Mouse (Mus musculus): Measurements from ENCODE around the gene Wdfy1.
A peak's percentile ranks its signal among the peaks of the same experiment; 100 is the strongest.

The Wdfy1 gene

DNA sequence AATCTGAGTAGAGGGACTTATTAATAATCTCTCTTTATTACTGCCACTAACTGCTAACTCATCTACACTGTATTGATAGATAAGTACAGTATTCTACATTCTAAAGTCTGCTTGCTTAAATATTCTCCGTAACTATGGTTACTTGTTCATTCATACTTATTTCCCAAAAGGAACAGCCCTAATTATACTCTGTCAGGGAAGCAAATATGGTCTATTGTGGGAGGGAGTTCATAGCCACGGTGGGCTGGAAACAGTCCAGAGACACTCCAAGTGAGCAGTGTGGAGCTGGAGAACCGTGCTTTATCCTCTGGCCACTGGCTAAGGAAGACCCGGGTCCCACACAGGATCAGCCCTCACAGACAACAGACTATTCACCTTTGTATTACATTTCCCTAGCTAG, 65.3 kb downstream of the Wdfy1 start:
- no peak for DNase-seq (ENCODE audit: low spot score)

DNA sequence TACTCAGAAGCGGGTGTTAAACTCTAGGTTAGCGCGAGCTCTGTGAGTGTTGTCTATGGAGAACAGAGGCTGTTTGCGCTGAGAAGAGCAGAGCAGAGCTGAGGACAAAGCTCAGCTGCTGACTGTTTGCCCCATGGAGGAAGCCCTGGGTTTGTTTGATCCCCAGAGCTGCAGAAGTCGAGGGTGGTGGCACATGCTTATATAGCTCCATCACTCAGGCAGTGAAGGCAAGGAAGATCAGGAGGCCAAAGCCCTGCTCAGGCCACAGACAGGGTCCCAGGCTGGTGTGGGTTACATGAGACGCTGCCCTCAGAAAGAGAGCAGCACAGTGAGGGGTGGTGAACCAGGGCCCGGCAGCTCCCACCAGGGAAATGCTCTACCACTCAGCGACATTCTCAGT, 65.7 kb downstream of the Wdfy1 start:
- no peak for DNase-seq (ENCODE audit: low spot score)

DNA sequence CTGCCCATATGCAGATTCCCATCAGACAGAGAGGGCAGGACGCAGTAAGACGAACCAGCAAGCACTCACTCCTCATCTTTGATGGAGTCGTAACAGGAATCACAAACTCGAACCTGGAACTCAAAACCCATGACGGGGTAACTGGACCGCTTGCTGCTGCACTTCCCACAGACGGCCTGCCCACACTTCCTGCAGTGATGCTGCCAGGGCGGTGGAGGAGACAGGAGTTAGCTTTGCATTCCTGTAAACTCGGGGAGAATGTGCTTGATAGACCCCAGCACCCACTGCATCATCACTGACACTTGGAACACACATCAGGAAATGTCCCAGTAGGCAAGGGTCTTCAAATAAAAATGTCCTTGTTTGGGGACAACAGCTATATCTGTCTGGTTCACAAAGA, 68.6 kb downstream of the Wdfy1 start:
- DNase-seq (ENCODE audit: low spot score) = no peak

- no peak for DNase-seq (ENCODE audit: low spot score)
Measured at GRCm38 (mm10) chr1:79706707-79707106, 69.2 kb downstream of the Wdfy1 start.

- DNase-seq (ENCODE audit: low spot score) = no peak
Measured at GRCm38 (mm10) chr1:79704672-79705071, 71.3 kb downstream of the Wdfy1 start.

DNA sequence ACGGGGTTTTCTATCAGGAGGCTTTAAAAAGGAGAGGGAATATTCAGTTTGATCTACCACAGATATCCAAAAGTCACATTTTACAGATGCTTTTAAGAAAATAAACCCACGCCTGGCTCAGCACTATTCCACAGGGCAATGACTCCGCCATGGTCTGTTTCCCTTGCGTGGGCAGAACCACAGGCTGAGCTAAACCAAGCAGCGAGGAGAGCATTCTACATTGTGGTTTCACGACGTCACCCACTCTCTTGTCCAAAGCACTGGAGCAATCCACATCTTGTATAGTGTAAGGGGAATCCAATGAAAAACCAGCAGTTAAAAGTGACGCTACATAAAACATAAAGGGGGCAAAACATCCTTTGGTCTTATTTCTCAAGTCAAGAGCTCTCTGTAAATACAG, 72.4 kb downstream of the Wdfy1 start:
- no peak for DNase-seq (ENCODE audit: low spot score)

DNA sequence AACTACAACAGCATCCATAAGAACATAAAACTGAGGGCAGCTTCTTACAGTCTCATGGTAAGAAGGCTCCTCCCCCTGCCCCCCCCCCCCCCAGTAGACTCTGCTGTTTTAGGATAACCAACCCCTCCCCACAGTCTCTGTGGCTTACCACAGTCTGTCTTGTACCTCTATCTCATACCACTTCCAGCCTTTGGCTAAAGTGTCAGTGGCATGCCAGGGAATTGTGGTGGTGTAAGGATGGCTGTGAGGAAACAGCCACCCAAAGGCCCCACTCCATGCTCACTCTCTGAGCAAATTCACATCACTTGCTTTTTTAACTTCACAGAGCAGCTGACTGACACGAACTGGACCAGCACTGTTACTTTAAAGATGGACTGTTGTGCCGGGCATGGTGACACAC, 77.4 kb downstream of the Wdfy1 start:
- DNase-seq (ENCODE audit: low spot score) = no peak

- DNase-seq (ENCODE audit: low spot score) = peak; percentile 21
Measured at GRCm38 (mm10) chr1:79697382-79697781, 78.6 kb downstream of the Wdfy1 start.

DNA sequence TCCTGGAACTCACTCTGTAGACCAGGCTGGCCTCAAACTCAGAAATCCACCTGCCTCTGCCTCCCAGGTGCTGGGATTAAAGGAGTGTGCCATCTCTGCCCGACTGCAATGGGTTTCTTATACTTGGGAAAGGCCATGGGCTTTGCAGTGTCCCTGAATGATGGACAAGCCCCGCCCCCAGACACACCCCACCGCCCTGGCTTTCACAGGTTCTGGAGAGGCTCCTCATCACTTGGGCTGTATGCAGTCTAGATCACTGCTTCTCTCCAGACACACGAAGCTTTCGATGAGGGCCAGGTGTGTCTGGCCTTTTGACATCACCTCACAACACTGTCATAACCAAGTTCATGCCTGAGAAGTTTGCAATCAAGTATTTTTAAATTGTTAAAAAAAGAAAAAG, 79.0 kb downstream of the Wdfy1 start:
- no peak for DNase-seq (ENCODE audit: low spot score)

DNA sequence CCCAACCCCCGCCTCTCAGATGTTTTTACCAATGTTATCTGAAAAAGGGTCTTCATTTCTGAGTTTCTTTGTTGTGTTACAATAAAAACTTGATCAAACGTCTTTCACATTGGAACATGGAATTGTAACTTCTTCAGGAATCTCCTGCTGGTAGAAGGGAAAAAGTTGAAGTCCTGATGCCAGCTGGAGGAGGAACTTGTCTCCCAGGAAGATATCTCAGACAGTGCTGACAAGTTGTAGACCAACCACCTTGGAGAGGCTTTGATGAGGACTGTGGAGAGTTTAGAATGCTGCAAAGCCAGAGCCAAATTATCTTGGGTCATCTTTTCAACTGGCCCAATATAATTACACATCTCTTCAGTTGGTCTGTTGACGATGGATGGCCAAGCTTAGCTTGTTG, 83.5 kb downstream of the Wdfy1 start:
- DNase-seq (ENCODE audit: low spot score) = no peak

- no peak for DNase-seq (ENCODE audit: low spot score)
Measured at GRCm38 (mm10) chr1:79687254-79687653, 88.7 kb downstream of the Wdfy1 start.

DNA sequence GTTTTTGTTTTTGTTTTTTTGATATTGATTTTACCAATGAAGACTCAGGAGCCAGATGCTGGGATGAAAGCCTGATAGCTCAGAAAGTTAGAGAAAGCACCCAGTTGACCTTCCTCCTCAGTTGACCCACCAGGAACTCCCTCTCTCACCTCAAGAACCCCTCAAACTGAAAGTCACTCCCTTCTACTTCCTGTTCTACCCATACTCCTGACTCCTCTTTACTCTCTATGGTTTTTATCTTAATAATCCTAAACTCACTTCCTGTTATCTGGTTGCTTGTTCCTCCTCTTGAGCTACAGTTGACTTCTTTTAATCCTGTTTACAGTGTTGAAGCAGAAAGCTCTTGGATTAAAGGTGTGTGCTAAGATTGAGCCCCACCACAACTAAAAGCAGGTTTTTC, 91.9 kb downstream of the Wdfy1 start:
- DNase-seq (ENCODE audit: low spot score) = no peak

DNA sequence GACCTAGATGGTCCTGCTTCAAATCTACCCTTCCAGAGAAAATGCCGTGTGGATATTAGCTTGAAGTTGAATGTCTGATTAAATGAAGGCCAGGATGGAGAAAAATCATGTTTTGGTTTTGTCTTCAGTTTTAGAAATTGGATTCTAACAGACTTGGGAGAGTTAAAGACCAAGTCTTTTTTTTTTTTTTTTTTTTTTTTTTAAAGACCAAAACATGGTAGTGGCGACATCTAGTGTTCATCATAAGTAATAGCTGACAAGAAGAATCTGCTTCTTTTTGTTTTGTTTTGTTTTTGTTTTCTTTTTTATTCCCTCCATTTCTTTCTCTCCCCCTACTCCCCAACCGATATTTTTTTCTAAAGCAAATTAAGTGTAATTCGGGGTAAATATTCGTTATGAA, 93.0 kb downstream of the Wdfy1 start:
- DNase-seq (ENCODE audit: low spot score) = peak; percentile 13

DNA sequence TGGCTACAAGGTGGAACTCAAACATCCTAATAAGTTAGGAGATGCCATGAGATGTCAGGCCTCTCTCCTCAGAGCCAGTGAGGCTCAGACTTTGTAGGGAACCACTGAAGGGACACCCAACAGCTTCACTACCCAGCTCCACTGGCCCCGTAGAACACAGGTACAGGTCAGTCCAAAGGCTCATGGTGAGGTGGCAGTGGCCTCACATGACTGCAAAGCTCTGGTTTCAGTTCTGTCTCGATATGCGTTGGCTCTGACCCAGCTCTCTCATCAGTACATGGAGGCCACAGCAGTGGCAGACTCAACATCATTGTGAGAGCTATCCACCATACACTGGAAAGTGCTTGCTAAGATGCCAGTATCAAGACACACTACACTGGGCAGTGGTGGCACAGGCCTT, 95.2 kb downstream of the Wdfy1 start:
- no peak for DNase-seq (ENCODE audit: low spot score)

GRCm38 (mm10) chr1:79678117-79678684, 97.7 kb downstream of the Wdfy1 start:
- no peak for DNase-seq (ENCODE audit: low spot score)

GRCm38 (mm10) chr1:79675716-79676115, 100.2 kb downstream of the Wdfy1 start:
- DNase-seq (ENCODE audit: low spot score) = no peak

DNA sequence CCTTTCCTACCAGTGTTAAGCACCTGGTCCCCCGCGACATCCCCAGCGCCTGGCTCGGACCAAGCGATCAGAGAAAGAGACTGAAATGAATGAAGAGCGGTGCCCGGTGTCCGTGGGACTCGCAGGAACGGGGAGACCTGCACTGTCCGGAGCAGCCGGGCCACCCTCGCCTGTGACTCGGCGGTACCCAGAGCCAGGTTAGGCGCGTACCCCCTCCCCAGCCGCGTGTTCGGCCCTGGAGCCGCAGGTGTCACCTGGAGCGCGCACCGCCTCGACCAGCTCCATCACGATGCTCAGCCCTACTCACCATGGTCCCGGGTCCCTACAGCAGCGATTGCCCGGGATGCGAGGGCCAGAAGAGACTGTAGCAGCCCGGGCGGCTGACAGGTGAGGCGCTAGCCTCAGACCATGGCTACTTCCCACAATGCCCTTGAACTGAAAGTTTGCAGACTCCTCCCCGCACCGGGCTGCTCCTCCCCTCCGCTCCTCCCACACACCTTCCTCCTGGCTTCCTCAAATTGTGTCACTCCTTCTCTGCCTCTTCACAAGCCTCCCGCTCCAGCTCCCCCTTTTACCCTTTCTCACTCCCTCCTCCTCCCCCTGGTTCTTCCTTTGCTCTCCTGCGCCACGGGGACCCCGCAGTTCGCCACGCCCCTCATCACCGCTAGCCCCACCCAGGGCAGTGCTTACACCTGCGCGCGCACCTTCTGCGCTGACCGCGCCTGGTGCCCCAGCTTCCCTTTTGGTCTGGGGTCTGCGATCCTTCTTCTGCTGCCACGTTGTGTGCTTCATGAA, 104.2 kb downstream of the Wdfy1 start, which contains the start of gene Ap1s3:
Ap1s3 (minus strand) TSS at position 430 of the 795 bp plus-strand sequence.
- peak; percentile 73 for DNase-seq (ENCODE audit: low spot score)

GRCm38 (mm10) chr1:79671196-79671542, 104.8 kb downstream of the Wdfy1 start:
- peak; percentile 9 for DNase-seq (ENCODE audit: low spot score)

- DNase-seq (ENCODE audit: low spot score) = no peak
Measured at GRCm38 (mm10) chr1:79669419-79669974, 106.4 kb downstream of the Wdfy1 start.

GRCm38 (mm10) chr1:79664911-79665310, 111.0 kb downstream of the Wdfy1 start:
- DNase-seq (ENCODE audit: low spot score) = no peak

GRCm38 (mm10) chr1:79659598-79659997, 116.3 kb downstream of the Wdfy1 start:
- DNase-seq (ENCODE audit: low spot score) = no peak

- no peak for DNase-seq (ENCODE audit: low spot score)
Measured at GRCm38 (mm10) chr1:79657411-79657810, 118.5 kb downstream of the Wdfy1 start.

DNA sequence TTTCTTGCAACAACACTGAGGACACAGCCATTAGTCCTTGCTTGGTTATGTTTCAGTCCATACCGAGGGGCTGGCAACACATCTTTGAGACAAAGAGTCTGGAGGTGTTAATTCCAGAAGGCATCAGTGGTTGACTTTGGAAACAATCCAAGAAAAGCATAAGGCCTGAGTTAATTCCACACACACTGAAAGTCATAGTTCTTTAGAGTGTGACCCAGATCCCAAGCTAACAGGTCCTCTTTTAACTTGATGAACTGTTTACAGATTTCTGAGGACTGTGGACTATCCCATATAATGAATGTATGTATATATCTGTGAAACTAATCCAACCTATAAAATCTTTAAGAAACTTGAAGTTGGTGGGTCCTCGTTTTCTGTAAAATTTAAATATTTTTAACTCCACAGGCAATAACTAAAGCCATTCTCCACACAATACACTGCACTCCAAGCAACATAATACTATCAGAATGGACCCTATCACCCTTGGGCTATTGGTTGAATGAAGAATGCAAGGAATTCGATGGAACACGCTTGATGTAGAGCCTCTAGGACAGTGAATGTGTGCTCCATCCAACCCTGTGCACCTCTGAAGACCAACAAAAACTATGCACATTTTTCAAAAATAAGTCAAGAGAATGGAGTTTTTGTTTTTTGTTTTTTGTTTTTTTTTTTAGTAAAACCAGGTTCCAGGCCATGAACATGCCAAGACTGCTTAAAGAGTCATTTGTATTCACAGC, 120.0 kb downstream of the Wdfy1 start:
- no peak for DNase-seq (ENCODE audit: low spot score)
